Mouse (Mus musculus) heart, adult 9 months (tissue): ENCODE results near the gene E4f1.
"Not testable (repeated sequence)": the region's sequence is repeated elsewhere in the genome, so short reads cannot be mapped to it uniquely, and the experiment has no call there.

Experiments
- DNase-seq, 2 experiments: peaks; one replicate each; pipeline ENCODE4 v3.0.0; 2022; ENCODE audit warnings: low spot score in 2 of 2

Gene E4f1

GRCm38 (mm10) chr17:24455523-24456206, 14.4 kb downstream of the E4f1 start:
- not testable (repeated sequence) for DNase-seq

DNA sequence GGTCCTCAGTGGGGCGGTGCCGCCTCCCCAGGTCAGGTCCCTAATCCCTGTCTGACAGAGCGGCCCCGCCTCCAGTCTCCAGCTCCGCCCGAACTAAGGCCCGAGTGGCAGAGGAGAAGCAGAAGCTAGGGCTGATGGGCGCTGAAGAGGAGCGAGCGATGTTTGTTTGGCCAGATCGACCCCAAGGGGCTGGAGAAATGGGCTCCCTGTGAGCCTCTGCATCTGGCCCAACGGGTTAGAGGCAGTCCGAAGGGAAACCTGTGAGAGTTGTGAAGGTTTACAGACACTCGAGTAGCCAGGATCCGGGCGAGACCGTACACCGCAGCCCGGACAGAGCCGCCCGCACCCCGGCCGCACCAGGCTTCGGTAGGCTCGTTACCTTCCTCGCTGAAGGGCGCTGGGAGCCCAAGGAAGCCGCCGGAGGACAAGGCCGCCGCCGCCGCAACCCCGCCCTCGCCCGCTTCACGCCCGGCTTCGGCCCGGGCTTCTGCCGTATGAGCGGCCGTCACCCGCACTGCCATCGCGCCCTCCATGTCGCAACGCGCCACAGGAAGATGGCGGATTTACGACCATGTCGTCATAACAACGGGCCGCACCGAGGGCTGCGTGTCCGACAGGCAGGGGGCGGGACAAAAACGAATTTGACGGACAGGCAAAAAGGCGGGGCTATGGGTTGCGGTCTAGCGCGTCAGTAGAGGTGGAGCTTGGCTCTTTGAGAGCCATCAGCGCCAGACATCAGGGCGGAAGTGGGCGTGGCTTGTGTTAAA, 15.2 kb downstream of the E4f1 start:
- DNase-seq: peak; percentile 99

DNA sequence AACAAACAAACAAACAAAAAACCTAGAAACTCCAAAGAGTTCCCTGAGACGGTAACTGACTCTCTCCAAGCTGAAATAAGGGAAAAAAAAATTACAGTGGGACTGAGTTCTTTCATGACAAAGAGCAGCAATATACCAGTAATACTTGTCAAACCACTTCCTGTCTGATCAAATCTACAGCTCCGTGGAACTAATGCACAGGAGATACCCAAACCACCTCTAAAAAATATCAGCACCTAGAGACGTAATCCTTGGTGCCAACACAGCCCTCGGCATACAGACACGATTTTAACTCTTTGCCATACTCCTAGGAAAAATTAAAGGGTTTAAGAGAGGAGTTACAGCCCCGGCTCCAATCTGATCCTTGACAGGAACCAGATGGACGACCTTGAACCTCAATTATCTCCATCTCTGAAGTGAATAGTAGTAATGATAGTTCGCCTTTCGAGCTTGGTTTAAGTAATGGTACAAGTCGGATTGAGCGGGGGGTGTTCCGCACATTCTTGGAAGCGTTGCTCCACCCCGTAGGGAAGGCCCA, 15.8 kb downstream of the E4f1 start:
- no peak for DNase-seq

DNA sequence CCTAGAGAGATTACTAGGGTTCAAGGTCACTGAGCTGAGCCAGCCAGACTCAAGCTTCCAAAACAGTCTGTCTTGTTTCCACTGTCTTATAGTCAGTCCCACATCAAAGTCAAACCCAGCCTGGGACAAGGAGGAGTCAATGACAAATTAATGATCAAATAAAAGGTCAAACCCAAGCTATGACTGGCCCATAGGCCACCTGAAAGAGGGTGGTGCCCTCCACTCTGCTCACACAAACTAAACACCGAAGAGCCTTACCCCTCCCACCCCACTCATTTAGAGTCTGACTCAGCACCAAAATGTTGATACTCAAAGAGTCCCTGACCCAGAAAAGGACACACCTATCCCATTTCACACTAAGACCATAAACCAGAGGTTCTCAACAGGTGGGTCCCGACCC, 16.7 kb downstream of the E4f1 start:
- no peak for DNase-seq

DNA sequence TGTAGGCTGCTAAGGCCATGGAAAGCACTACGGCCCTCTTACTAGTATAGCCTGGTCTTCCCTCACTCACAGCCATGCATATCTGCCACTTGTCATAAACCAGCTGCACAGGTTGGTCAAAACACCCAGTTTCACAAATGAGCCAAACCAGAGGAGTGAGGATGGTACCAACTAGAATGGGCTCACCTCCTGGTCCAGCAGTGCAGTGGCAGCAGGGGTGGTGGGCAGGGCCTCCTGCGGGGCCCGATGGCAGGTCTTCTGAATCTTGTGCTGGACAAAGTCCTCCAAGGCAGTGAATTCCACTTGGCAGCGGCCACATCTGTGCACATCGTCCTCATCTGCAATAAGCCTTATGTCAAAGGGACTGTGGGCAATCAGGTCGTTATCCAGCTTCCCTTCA, 18.9 kb downstream of the E4f1 start:
- no peak for DNase-seq

GRCm38 (mm10) chr17:24449507-24449906, 20.6 kb downstream of the E4f1 start:
- no peak for DNase-seq

DNA sequence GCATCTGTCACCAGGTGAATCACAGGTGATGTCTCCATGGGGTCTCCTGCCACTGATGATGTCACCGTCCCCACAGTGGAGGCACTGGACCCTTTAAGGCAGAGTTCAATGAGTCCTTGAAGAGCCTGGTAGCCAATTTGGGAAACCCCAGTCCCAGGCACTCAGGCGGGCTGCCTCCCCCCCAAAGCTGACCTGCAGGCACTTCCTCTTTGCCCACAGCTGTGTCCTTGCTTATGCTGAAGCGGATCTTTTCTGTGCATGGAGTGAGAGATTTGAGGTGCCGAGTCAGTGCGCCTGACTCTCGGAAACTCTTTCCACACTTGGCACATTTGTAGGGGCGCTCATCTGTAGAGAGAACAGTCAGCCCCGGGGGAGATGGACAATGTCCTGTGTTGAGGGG, 23.5 kb downstream of the E4f1 start:
- no peak for DNase-seq

DNA sequence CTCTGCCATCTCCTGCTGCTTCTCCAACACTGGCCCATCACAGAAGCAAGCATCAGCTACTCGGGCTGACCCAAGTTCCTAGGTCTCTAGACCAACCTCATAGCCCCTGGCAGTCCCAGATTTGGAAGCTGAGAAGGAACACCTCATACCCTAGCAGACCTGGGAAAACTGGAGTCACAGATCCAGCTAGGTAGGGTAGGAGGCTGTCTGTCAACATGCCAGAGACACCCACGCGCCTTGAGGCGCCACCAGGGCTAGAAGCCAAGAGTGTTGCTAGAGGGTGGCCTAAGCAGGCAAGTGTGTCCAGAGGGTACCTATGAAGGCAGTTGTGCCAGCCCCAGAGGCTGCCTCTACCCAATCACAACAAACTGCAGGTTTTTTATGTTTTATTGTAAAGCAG, 26.7 kb downstream of the E4f1 start:
- no peak for DNase-seq

- no peak for DNase-seq
These were observed 27.4 kb downstream of the E4f1 start, which contains the start of gene Dnase1l2 for GRCm38 (mm10) chr17:24442632-24443155. Gene Dnase1l2 (minus strand): TSS chr17:24443105.

DNA sequence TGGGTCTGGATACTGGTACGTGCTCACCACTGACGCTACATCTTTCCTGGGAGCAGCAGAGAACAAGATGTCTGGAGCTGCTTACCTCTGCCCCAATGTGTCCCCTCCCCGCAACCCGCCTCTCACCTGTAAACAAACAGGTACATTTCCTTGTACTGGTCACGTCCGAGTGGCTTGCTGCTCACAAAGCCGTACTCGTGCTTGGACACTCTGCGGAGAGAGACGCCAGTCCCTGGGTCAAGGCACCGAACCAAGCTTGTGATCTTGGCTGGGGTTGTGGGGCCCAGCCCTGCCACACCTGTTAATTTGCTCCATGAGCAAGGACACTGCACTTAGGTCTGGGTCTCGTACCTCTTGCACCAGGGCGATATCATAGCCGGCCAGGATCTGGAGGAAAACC, 28.0 kb downstream of the E4f1 start:
- DNase-seq: no peak

- no peak for DNase-seq
These were observed 29.0 kb downstream of the E4f1 start for GRCm38 (mm10) chr17:24441148-24441547.

- DNase-seq: no peak
These were observed 29.7 kb downstream of the E4f1 start for GRCm38 (mm10) chr17:24440377-24440776.

- peak in 1 of 2 experiments; percentile 47 for DNase-seq
These were observed 33.1 kb downstream of the E4f1 start for GRCm38 (mm10) chr17:24437016-24437415.

DNA sequence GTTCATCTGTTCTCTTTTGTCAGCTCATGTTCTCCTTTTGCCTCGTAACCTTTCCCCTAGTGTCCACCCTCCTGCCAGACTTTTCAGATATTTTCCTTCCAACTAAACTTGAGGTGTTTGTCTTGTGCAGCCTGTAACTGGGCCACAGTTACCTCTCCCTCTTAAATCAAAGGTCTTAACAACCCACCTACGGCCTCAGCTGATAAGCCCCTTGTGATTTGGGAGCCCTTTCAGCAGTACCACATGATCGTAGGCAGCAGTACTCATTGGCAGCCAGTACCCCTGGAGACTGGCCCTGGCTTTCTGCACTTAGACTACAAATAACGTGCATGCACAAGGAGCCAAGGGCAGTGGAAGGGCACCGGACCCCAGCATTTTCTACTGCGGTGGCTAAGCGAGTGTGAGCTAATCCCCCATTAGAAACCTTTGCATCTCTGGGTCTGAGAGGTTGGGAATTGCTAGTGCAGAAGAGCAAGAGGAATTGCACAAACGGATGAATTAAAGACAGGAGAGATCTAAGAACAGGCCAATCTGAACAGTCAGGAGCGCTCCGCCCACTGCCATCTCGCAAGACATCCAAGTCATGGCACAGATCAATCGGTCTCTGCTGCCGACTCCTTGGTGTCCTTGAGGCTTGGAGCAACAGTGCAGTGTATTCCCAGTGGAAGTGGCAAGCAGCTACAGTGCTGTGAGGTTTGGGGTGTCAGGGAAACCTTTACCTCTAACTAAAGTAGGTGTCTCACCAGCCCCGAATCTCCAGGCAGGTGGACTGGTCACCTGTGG, 40.7 kb downstream of the E4f1 start:
- DNase-seq: peak; percentile 70 to 76

DNA sequence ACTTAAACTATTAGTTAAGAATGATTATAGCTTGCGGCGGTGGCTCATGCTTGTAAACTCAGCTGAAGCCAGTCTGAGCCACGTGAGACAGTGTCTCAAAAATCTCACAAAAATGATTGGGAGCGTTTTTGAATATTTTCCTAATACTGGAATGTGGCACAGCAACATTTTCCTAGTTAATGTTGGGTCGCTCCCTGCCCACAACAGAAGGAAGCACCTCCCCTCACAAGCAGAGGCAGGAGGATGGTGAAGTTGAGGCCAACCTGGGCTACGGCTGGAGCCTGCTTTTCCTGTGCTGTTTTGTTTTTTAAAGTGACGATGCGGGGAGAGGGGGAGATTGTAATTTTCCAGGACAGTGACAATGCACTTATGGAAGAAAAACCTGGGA, 42.9 kb downstream of the E4f1 start:
- no peak for DNase-seq

- DNase-seq: peak; percentile 96 to 97
These were observed 43.5 kb downstream of the E4f1 start, which contains the start of gene Eci1 for GRCm38 (mm10) chr17:24426471-24427169. Gene Eci1 (plus strand): TSS chr17:24426641.

DNA sequence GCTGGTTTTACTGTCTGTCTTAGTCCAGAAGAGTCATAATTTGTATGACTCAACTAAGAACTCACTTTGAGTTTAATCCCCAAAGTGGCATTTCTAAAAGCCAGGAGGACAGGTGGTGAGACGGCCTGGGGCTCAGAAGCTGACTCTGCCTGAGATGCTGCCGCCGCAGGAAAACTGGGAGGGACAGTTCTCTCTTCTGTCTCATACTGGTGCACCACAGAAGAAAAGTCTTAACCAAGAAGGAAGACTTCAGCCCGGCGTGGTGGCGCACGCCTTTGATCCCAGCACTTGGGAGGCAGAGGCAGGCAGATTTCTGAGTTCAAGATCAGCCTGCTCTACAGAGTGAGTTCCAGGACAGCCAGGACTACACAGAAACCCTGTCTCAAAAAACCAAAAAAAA, 44.2 kb downstream of the E4f1 start:
- DNase-seq: no peak

GRCm38 (mm10) chr17:24425326-24425725, 44.8 kb downstream of the E4f1 start:
- DNase-seq: not testable (repeated sequence)

DNA sequence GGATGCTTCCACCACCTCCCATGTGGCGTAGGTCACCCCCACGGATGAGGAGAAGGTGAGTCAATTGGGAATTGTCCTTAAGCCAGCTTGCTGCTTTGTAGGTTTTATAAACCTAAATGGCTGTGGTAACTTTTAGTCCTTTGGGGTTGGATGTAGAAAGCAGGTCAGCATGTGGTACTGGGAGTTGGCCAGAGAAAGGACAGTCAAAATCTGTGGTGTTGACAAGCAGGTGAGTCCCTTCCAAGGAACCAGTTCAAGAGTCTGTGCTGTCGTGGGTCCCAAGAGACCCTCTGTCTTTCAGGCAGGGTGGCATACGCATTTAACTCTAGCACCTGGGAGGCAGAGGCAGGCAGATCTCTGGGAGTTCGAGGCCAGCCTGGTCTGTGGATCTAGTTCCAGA, 45.6 kb downstream of the E4f1 start:
- no peak for DNase-seq

DNA sequence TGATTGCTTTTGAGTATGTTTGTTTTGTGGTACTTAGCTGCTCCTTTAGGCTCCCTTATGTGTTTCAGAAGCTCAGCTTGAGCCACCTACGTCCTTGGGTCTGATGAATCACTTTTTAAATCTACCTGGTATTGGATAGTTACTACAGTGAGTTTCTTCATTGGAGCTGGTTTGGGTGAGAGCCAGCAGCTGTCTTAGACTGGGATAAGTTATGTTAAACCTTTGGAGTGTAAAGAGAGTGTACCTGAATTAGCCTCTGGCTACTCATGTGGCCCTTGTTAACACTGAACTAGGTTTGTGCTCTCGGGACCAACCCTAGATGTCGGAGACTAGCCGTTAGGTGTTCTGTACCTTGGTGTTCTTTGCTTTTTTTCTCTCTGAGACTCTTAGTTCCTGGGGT, 47.0 kb downstream of the E4f1 start:
- no peak for DNase-seq

GRCm38 (mm10) chr17:24416051-24416652, 54.0 kb downstream of the E4f1 start:
- no peak for DNase-seq
